Mouse (Mus musculus) cerebellum, postnatal 4 days (tissue): ENCODE data around the gene Cxcl13.

Experiments used
- DNase-seq, 2 experiments: peaks; one replicate each; pipeline ENCODE4 v3.0.0; 2022; ENCODE audit warnings: low spot score in 2 of 2, mixed read lengths in 1 of 2

Cxcl13 gene

DNA sequence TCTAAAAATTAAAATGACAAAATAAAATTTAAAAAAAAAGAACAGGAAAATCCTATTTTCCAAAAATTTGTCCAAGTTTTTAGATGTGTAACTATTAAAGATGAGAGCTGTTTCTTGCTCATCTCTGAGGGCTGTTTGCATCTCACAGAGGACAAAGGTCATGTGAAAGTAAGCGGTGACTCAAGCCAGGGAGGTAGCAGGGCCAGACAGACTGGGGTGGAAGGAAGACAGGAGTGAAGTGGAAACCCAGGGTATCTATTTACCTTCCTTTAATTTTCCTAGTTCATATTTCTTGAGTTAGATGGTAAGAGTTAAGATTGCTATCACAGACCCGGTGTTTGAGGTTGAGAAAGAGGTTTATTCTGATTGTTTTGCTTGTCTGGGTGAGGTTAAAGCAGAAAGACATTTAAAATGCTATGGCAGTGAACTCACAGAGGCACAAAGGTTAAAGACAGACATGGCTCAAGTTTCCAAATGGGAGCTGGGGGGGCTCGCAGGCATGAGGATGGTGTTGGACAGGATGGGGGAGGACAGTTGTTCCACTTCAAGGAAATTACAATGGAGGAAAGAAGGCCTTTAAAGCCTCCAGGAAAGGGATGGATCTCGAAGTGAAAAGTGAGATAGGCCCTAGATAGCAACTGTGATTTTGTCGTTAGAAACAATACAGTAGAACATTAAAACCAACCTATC lies 27.2 kb downstream of the Cxcl13 start:
- DNase-seq: no peak

DNA sequence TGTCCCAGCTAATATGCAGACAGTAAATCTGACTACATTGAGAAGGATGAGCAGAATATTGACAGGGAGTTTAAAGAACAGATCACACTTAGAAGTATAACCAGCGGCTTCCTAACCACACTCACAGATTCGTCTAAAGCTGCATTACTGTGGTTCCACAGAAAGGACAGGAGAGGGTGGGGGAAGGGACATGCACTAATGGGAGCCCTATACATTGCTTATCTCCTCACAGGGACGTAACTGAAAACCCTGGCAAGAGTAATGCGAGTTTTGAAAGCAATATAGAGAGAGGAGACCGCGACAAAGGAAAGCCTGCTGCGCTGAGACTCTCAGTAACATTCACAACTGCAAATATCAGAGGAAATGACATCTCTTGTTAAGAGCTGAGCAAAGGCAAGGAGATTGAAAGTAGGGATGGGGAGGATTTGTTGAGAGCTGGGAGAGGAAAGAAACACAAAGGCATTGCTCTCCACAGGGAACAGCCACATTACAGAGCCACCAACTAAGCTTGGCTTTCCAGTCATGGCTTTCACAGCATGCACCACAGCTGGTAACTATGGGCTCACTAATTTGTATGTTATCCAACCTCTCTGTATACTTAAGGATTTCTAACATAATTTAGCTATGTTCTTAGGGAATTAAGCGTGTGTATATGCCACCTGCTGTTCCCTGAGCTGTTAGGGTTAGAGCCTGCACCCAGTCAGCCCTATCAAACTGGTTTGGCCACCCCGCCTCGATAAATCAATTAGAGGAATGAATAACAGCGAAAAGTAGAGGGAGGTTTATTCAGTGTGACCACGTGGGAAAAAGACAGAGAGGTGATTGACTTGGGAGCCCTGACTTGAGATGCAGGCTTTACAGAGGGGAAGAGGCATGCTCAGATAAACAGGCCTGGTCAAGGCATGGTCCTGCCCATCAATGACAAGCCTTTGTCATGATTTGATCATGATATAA lies 34.9 kb downstream of the Cxcl13 start:
- no peak for DNase-seq

GRCm38 (mm10) chr5:95997276-95997675 lies 40.5 kb downstream of the Cxcl13 start:
- DNase-seq: no peak

GRCm38 (mm10) chr5:96003348-96003747 lies 46.6 kb downstream of the Cxcl13 start:
- no peak for DNase-seq

DNA sequence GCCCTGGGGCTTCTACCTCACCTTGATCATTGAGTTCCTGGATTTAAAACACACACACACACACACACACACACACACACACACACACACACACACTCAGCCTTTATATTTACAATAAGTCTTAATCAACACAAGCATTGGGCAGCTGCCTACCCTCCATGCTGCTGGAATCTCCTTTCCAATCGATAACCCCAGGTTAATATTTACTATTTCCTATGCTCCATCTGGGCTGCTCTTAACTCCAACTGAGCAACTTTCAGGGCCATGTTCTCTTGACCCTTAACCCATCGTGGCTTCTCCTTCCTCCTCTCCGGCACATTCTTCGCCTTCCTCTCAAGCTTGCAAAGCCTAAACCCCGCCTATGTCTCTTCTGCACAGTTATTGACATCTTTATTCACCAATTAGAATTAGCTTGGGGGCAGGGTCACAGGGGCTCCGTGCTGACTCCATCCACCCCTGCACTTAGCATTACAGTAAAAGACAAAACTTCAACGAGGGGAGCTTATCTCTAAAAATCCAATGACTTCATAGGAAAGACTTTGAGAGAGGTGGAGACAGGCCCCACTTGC lies 51.6 kb downstream of the Cxcl13 start:
- DNase-seq: no peak

- DNase-seq: no peak
Observed at GRCm38 (mm10) chr5:96009076-96009475, 52.3 kb downstream of the Cxcl13 start.
